Mouse (Mus musculus) heart, embryonic 11.5 days (tissue): ENCODE measurements around the gene Mbl2. TPM values are rescaled to one million over a fixed set of nuclear protein-coding genes. Genes with fewer than 3 reads are reported as not detected.

Source experiments
- ATAC-seq: fragments of 200-750 bp; cut with Nextera tagmentation; replicated peaks from 2 replicates; pipeline ENCODE4 v1.8.0; 2017; ENCODE audit warnings: moderate library complexity; ENCODE audit not compliant: insufficient number of reproducible peaks, low FRiP score, low TSS enrichment
- H3K27ac ChIP-seq: fragments of 300-500 bp; sonication (generic); 2 replicates; pipeline ENCODE4 v1.5.1; 2014; ENCODE audit warnings: mild to moderate bottlenecking, low read depth, low read length
- H3K27me3 ChIP-seq: fragments of 300-500 bp; sonication (generic); 2 replicates; pipeline ENCODE4 v1.6.1; 2014; ENCODE audit warnings: mild to moderate bottlenecking, low read length, mixed read lengths; ENCODE audit not compliant: control insufficient read depth, insufficient read depth
- H3K36me3 ChIP-seq: fragments of 300-500 bp; sonication (generic); 2 replicates; pipeline ENCODE4 v1.6.1; 2014; ENCODE audit warnings: mild to moderate bottlenecking, low read length, moderate library complexity, mixed read lengths; ENCODE audit not compliant: control insufficient read depth, insufficient read depth
- H3K4me1 ChIP-seq: fragments of 300-500 bp; sonication (generic); 2 replicates; pipeline ENCODE4 v1.6.1; 2014; ENCODE audit warnings: low read length; ENCODE audit not compliant: control insufficient read depth, insufficient read depth
- H3K4me2 ChIP-seq: fragments of 300-500 bp; sonication (generic); 2 replicates; pipeline ENCODE4 v1.6.1; 2014; ENCODE audit warnings: mild to moderate bottlenecking, moderate library complexity
- H3K4me3 ChIP-seq: fragments of 300-500 bp; sonication (generic); 2 replicates; pipeline ENCODE4 v1.5.1; 2014; ENCODE audit warnings: low read depth, low read length
- H3K9ac ChIP-seq: fragments of 300-500 bp; sonication (generic); 2 replicates; pipeline ENCODE4 v1.6.1; 2014; ENCODE audit warnings: mild to moderate bottlenecking, low read depth, low read length, moderate library complexity
- H3K9me3 ChIP-seq: fragments of 300-500 bp; sonication (generic); replicated peaks from 2 replicates; pipeline ENCODE4 v1.6.1; 2016; ENCODE audit warnings: low read length; ENCODE audit not compliant: control insufficient read depth
- WGBS: fragments of 180-500 bp; shearing (Covaris S2); extraction: QIAGEN DNeasy Blood & Tissue Kit; methylation state at CpG from one replicate; pipeline ENCODE4 v1.1.7; 2014; ENCODE audit not compliant: insufficient replicate concordance; 5-methylcytosine and 5-hydroxymethylcytosine counted together
- microRNA-seq: library from miRNA; unstranded; fragments of <30 nt; microRNA quantifications from one replicate; pipeline ENCODE4, GENCODE M21; 2016; ENCODE audit warnings: borderline number of aligned reads
- polyA plus RNA-seq: library from polyadenylated mRNA; unstranded; fragments of >200 nt; fragmentation: Nextera tagmentation; extraction: Ambion mirVana; gene quantifications from 2 replicates; pipeline ENCODE4 v1.2.1, GENCODE M21; 2014

Gene Mbl2
- polyA plus RNA-seq, 1 experiment from 2014 or later: not detected

DNA sequence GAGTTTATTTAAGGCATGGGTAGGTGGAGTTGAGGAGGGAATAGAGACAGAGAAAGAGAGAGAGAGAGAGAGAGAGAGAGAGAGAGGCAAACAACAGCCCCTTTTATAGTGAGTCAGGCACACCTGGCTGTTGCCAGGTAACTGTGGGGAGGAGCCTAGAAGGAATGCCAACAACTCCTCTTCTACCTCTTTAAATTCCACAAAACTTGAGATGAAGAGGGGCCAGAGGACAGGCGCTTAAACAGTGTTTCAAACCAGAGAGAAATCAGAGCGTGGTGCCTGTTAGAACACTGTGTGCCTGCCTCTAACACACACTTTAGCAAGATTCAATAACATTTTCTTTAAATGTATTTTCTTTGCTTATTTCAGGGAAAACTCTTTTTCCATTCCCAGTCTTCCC, 19.5 kb downstream of the Mbl2 start:
- H3K9me3 ChIP-seq: no peaks in the 10 kb centered on the region
- no peak overlapping the region for H3K27ac ChIP-seq
- no peak for ATAC-seq
- H3K4me3 ChIP-seq: no peak overlapping the region
- H3K27me3 ChIP-seq: no peaks in the 10 kb centered on the region
- H3K4me1 ChIP-seq: no peaks in the 10 kb centered on the region
- H3K4me2 ChIP-seq: no peak overlapping the region
- no peaks in the 10 kb centered on the region for H3K36me3 ChIP-seq
- WGBS: 68% methylated on average over 2 of the region's 2 CpGs
- no peak overlapping the region for H3K9ac ChIP-seq

DNA sequence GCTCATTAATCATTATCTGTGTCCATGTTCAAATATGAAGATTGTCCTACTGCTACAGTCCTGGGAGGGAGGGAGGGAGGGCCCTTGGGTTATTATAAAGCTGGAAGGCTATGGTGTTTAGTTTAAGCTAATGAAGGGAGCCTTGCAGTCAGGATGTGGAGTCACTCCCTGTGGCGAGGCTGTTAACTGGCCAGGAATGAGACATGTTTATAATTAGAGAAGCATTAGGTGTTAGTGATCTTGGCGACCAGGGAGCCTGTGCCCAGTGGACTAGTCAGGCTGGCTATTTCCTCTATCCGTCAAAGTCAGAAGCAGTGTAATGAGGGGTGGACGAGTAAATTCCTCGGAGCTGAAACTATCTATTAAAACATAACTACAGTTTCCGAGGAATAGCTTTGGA, 23.6 kb downstream of the Mbl2 start:
- ATAC-seq: no peak
- no peaks in the 10 kb centered on the region for H3K4me1 ChIP-seq
- H3K27me3 ChIP-seq: no peaks in the 10 kb centered on the region
- 23% methylated on average over 6 of the region's 6 CpGs for WGBS
- no peaks in the 10 kb centered on the region for H3K9me3 ChIP-seq
- no peak overlapping the region for H3K4me3 ChIP-seq
- no peak overlapping the region for H3K4me2 ChIP-seq
- H3K9ac ChIP-seq: no peak overlapping the region
- no peaks in the 10 kb centered on the region for H3K36me3 ChIP-seq
- no peak overlapping the region for H3K27ac ChIP-seq

DNA sequence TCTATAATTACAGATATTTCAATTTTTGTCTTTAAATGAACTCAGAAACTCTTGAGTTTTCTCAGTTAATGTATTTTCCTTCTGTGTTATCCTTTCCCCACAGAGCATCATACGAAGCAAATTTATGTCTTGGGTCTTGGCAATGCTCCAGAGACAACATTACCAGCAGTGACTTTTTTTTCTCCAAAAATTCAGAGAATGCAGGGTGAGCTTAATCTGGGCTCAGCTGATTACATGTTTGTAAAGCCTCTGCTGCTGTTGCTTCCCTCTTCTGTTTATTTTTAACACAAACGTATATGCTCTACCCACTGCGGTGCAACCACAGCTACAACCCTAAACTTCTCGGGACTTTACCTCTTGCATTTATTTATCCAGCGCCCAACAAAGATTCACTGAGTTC, 48.4 kb downstream of the Mbl2 start:
- no peaks in the 10 kb centered on the region for H3K36me3 ChIP-seq
- H3K4me2 ChIP-seq: no peak overlapping the region
- no peak overlapping the region for H3K27ac ChIP-seq
- 28% methylated on average over 5 of the region's 5 CpGs for WGBS
- ATAC-seq: no peak
- no peak overlapping the region for H3K9ac ChIP-seq
- no peaks in the 10 kb centered on the region for H3K9me3 ChIP-seq
- peaks cover 4% of the 10 kb centered on the region for H3K4me1 ChIP-seq
- 0 out of 2 replicates have a peak, but pooled peaks cover 2% of the 10 kb centered on the region for H3K27me3 ChIP-seq
- no peak overlapping the region for H3K4me3 ChIP-seq

DNA sequence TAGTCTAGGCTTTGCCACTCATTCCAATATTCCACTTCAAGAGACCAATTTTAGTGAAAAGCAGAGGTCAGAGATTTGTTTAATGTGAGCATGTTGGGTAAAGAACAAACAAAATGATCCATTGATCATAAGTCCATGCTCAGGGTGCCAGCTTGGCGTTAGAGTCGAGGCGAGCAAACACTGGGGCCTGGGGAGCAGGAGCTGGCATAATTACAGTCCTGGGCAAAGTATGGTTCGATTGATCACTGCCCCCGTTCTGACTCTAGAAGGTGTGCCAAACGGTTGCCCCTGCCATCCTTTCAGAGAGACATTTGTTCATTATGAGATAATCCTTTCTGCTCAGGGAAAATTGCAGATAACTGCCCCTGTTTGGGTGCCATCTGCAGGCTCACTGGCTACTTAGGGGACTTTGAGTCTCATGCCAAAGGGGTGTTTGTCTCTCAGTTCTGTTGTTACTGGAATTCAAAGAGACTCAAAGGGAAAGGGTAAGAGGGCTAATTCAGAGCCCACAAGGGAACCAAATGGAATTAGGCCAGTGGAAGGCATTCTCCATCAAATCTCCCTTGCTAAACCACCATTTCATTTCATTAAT, 55.3 kb downstream of the Mbl2 start:
- Histone ChIP-seq H3K36me3 (no peaks in the 10 kb centered on the region), H3K27ac (no peak overlapping the region), H3K4me1 (no peaks in the 10 kb centered on the region), H3K9me3 (no peaks in the 10 kb centered on the region), H3K4me3 (no peak overlapping the region), H3K9ac (no peak overlapping the region), H3K27me3 (0 out of 2 replicates have a peak, but pooled peaks cover 5% of the 10 kb centered on the region), H3K4me2 (no peak overlapping the region)
- WGBS: 83% methylated on average over 6 of the region's 6 CpGs
- ATAC-seq: no peak

Small RNA genes within 50 kb of the gene (microRNA-seq; reads per million reads assigned to microRNA genes)
- not detected for gene Gm24108

Other genes with a start within 250 kb of the Mbl2 start
- gene Trpd52l3, start 229.2 kb upstream of the Mbl2 start, polyA plus RNA-seq: not detected in 2 replicates
- gene Uhrf2, start 202.4 kb upstream of the Mbl2 start, polyA plus RNA-seq: 58.3 and 60.5 TPM in 2 replicates
- 5.0 and 5.6 TPM in 2 replicates for gene Gldc, start 57.5 kb upstream of the Mbl2 start, polyA plus RNA-seq